Mouse (Mus musculus): ENCODE measurements around the gene Gm7030. TPM values are rescaled to one million over a fixed set of nuclear protein-coding genes. Genes with fewer than 3 reads are reported as not detected.
A peak's percentile ranks its signal among the peaks of the same experiment; 100 is the strongest.

The Gm7030 gene
- polyA plus RNA-seq, 1 experiment from 2014 or later: not detected

GRCm38 (mm10) chr17:36060829-36061228, 68.4 kb downstream of the Gm7030 start:
- ATAC-seq (ENCODE audit: low FRiP score, low TSS enrichment) (no peak), DNase-seq (peak; percentile 88)
- Histone ChIP-seq H3K4me3 (replicated peaks; ENCODE audit: low read depth, low read length) (no peak overlapping the region), H3K27me3 (ENCODE audit: control insufficient read depth, insufficient read depth, low read length) (no peaks in the 10 kb centered on the region), H3K36me3 (ENCODE audit: control insufficient read depth, insufficient read depth, low read length) (no peaks in the 10 kb centered on the region), H3K4me1 (ENCODE audit: control insufficient read depth, insufficient read depth, low read length) (no peaks in the 10 kb centered on the region), H3K4me2 (ENCODE audit: low read length) (no peak overlapping the region), H3K9ac (replicated peaks; ENCODE audit: low read length) (no peak overlapping the region), H3K9me3 (ENCODE audit: control insufficient read depth, low read length) (no peaks in the 10 kb centered on the region), H3K27ac (replicated peaks; ENCODE audit: low read depth, low read length) (no peak overlapping the region)
- 22% methylated on average over 2 of the region's 2 CpGs for WGBS

Other genes with a start within 250 kb of the Gm7030 start
- gene Dhx16, start 249.6 kb downstream of the Gm7030 start, polyA plus RNA-seq (2014; fragmentation: Nextera tagmentation; extraction: Ambion mirVana): 27.4 and 30.7 TPM in 2 replicates
- 50.7 and 70.0 TPM in 2 replicates for gene 2310061I04Rik, start 232.0 kb downstream of the Gm7030 start, polyA plus RNA-seq (2014; fragmentation: Nextera tagmentation; extraction: Ambion mirVana)
- 478 and 503 TPM in 2 replicates for gene Atat1, start 219.3 kb downstream of the Gm7030 start, polyA plus RNA-seq (2014; fragmentation: Nextera tagmentation; extraction: Ambion mirVana)
- gene Mrps18b, start 213.0 kb downstream of the Gm7030 start, polyA plus RNA-seq (2014; fragmentation: Nextera tagmentation; extraction: Ambion mirVana): 54.9 and 55.3 TPM in 2 replicates
- gene Ppp1r10, start 213.0 kb downstream of the Gm7030 start, polyA plus RNA-seq (2014; fragmentation: Nextera tagmentation; extraction: Ambion mirVana): 36.3 and 45.2 TPM in 2 replicates
- gene Abcf1, start 159.7 kb downstream of the Gm7030 start, polyA plus RNA-seq (2014; fragmentation: Nextera tagmentation; extraction: Ambion mirVana): 64.9 and 82.4 TPM in 2 replicates
- 42.4 and 49.6 TPM in 2 replicates for gene Gnl1, start 149.6 kb downstream of the Gm7030 start, polyA plus RNA-seq (2014; fragmentation: Nextera tagmentation; extraction: Ambion mirVana)
- gene Prr3, start 149.2 kb downstream of the Gm7030 start, polyA plus RNA-seq (2014; fragmentation: Nextera tagmentation; extraction: Ambion mirVana): 80.3 and 87.3 TPM in 2 replicates
- 7.4 and 9.8 TPM in 2 replicates for gene H2-T24, start 108.9 kb downstream of the Gm7030 start, polyA plus RNA-seq (2014; fragmentation: Nextera tagmentation; extraction: Ambion mirVana)
- 4.4 TPM in 2 replicates for gene H2-T23, start 96.6 kb downstream of the Gm7030 start, polyA plus RNA-seq (2014; fragmentation: Nextera tagmentation; extraction: Ambion mirVana)
- gene H2-T22, start 86.7 kb downstream of the Gm7030 start, polyA plus RNA-seq (2014; fragmentation: Nextera tagmentation; extraction: Ambion mirVana): 4.8 and 7.5 TPM in 2 replicates
- gene Gm6034, start 86.5 kb downstream of the Gm7030 start, polyA plus RNA-seq (2014; fragmentation: Nextera tagmentation; extraction: Ambion mirVana): not detected in 2 replicates
- not detected in 2 replicates for gene Gm11127, start 71.1 kb downstream of the Gm7030 start, polyA plus RNA-seq (2014; fragmentation: Nextera tagmentation; extraction: Ambion mirVana)
- gene Gm19684, start 7.7 kb downstream of the Gm7030 start, polyA plus RNA-seq (2014; fragmentation: Nextera tagmentation; extraction: Ambion mirVana): not detected in 2 replicates
- not detected in 2 replicates for gene Gm8909, start 39.1 kb upstream of the Gm7030 start, polyA plus RNA-seq (2014; fragmentation: Nextera tagmentation; extraction: Ambion mirVana)
- not detected in 2 replicates for gene H2-T3, start 60.9 kb upstream of the Gm7030 start, polyA plus RNA-seq (2014; fragmentation: Nextera tagmentation; extraction: Ambion mirVana)
- gene Rpp21, start 128.6 kb upstream of the Gm7030 start, polyA plus RNA-seq (2014; fragmentation: Nextera tagmentation; extraction: Ambion mirVana): 136 and 164 TPM in 2 replicates
- gene Trim39, start 142.8 kb upstream of the Gm7030 start, polyA plus RNA-seq (2014; fragmentation: Nextera tagmentation; extraction: Ambion mirVana): 18.3 and 21.7 TPM in 2 replicates
- gene H2-M10.2, start 157.1 kb upstream of the Gm7030 start, polyA plus RNA-seq (2014; fragmentation: Nextera tagmentation; extraction: Ambion mirVana): 0.25 TPM in 1 of 2 replicates, not detected in the other
- gene H2-M10.1, start 196.7 kb upstream of the Gm7030 start, polyA plus RNA-seq (2014; fragmentation: Nextera tagmentation; extraction: Ambion mirVana): not detected in 2 replicates
- gene H2-M10.3, start 239.0 kb upstream of the Gm7030 start, polyA plus RNA-seq (2014; fragmentation: Nextera tagmentation; extraction: Ambion mirVana): not detected in 2 replicates

Measured in midbrain, embryonic 14.5 days (tissue).